Mouse (Mus musculus) heart, postnatal 36 days (tissue): ENCODE measurements around the gene Espl1. TPM values are rescaled to one million over a fixed set of nuclear protein-coding genes. Genes with fewer than 3 reads are reported as not detected.

Experiments
- DNase-seq, 2 experiments: peaks; one replicate each; pipeline ENCODE4 v3.0.0; 2021 to 2022
- intact Hi-C: fragments of 180-260 bp; cut with DNase I; formaldehyde crosslinking; loops from one replicate; pipeline ENCODE4 v1.15.1; 2025
- total RNA-seq, 2 experiments: library from RNA; stranded (reverse); gene quantifications; 2 replicates each; pipeline ENCODE4 v1.2.3; 2021

Gene Espl1
- 1 to 10 TPM; 1.0 to 2.1 TPM for total RNA-seq

GRCm38 (mm10) chr15:102295633-102296367 is at the start of gene Espl1:
Espl1 (plus strand) TSS chr15:102296266.
- DNase-seq: peak; percentile 92 to 93
- intact Hi-C loops: no loop called here

GRCm38 (mm10) chr15:102246866-102247251 is 49.2 kb upstream of the Espl1 start:
- intact Hi-C loops: loop anchor here (5.0 kb wide), 1 partner anchor 270 kb away; the partner anchor contains the start of genes Map3k12 and Tarbp2
- DNase-seq: peak; percentile 93 to 94

- intact Hi-C loops: loop anchor here (2.0 to 5.0 kb wide), 2 partner anchors 31 to 270 kb away; partner anchors contain the start of genes Map3k12, Mfsd5 and Tarbp2
- DNase-seq: peak; percentile 76 to 92
Observed at GRCm38 (mm10) chr15:102247252-102248130, 48.6 kb upstream of the Espl1 start.

- intact Hi-C loops: loop anchor here (2.0 to 5.0 kb wide), 2 partner anchors 31 to 269 kb away; partner anchors contain the start of genes Map3k12, Mfsd5 and Tarbp2
- DNase-seq: no peak
Observed at GRCm38 (mm10) chr15:102248131-102248811, 47.8 kb upstream of the Espl1 start.

- peak in 1 of 2 experiments; percentile 25 for DNase-seq
- intact Hi-C loops: loop anchor here (2.0 to 5.0 kb wide), 2 partner anchors 30 to 268 kb away; partner anchors contain the start of genes Map3k12, Mfsd5 and Tarbp2
Observed at GRCm38 (mm10) chr15:102248812-102249191, 47.3 kb upstream of the Espl1 start.

DNA sequence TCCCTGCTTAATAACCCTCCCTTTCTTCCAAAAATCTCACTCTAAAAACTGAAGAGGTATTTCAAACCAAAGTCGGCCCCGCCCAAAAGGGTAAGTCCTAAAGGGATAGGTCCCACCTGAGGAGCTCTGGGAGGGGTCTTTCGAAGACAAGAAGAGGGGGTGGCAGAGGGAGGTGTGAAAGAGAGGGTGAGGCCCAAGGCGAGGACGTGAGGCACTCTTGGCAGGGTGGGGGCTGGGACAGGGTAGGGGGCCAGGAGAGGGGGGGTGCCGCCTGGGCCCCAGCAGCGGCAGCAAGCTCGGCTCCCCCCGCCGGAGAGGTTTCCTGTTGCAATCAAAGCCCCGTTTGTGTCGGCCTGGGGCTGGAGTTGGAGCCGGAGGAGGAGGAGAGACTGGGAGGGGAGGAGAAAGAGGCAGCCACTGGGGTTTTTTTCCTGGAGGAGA is 46.8 kb upstream of the Espl1 start:
- intact Hi-C loops: loop anchor here (2.0 to 5.0 kb wide), 2 partner anchors 30 to 268 kb away; partner anchors contain the start of genes Map3k12, Mfsd5 and Tarbp2
- peak; percentile 43 for DNase-seq

DNA sequence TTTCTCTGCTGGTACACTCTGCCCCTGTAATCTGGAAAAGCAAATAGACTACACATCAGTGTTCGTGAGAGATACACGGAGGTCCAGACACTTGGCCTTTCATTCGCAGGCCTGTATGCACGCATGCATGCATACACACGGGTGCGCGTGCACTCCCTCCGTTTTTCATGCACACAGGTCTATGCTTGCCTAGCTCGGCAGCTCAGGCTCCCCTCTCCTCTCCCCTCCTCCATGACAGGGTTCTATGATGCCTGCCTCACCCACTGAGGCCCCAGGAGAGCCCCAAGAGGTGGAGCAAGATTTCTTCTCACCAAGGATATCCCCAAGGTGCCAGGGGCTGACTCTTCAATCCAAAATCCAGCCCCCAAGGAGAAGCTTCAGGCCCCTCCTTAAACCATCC is 46.1 kb upstream of the Espl1 start:
- no peak for DNase-seq
- intact Hi-C loops: loop anchor here (2.0 to 5.0 kb wide), 2 partner anchors 29 to 267 kb away; partner anchors contain the start of genes Map3k12, Mfsd5 and Tarbp2

- intact Hi-C loops: no loop called here
- DNase-seq: no peak
Observed at GRCm38 (mm10) chr15:102250521-102250920, 45.5 kb upstream of the Espl1 start.

GRCm38 (mm10) chr15:102255547-102256255 is 40.4 kb upstream of the Espl1 start:
- intact Hi-C loops: no loop called here
- no peak for DNase-seq

DNA sequence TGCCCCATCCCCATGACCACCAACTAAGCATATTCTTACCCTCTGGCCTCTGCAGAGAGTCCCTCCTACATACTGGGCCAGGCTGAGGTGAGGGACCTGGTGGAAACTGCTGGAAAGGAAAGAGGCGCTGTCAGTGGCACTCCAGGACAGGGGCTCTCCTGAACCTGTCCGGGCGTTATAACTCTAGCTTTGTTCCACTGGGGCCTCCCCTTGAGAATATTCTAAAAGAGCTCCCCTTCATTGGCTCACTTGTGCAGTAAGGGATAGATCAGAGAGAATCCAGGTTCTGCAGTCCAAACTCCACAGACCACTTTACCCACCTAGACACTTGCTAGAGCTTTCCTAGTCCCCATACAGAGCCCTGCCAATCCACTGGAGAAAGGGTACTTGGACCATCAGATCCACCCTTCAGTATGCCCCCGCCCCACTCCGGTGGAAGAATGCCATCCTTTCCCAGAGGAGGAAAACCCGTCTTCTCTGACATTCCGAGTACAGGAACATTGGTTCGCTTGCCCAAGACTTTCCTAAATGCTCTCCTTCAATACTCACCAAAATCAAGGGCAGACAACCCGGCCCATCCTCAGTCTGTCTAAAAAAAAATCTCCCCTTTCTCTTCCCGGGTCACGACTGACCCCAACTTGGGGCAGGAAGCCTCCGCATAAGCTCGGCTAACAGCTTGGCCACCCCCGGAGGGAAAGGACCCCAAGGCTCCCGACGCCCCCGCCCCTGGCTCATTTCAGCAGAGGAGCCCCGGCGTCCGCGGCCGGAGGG is 39.5 kb upstream of the Espl1 start:
- intact Hi-C loops: no loop called here
- no peak for DNase-seq

DNA sequence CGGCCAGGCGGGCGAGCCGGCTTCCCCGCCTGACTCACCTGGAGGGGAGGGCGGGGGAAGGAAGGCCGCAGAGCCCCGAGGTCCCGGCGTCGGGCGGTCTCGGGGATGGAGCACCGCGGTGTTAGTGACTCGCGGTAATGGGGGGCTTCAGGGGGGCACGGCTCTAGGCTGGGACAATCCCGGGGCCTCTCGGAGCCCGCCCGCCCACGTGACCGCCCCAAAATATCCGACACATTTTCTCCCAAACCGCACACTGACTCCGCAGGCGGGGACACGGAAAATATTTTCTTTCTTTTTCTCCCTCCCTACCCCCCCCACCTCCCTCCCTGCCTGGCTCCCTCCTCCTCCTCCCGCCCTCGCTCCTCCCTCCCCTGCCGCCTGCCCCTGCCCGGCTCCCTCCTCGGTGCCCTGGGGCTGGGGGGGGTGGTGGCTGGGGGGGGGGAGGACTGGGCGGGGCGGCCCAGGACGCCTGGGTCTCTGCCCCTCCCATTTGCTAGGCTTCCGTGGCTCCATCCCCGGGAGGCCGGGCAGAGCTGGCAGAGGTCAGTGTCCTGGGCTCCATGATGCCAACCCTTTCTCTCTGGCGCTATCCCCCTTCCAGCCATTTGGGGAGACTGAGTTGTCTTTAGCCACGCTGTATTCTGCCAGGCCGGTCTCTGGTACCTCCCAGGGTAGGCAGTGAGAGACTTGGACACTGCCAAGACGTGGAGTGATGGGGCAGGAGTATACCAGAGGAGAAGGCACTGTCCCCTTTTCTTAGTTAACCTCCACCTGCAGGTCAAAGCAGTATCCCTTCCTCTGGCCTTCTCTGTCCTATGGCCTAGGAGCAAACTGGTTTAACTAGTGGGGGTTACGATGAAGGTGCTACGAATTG is 38.6 kb upstream of the Espl1 start, which contains the start of gene Rarg:
Rarg (minus strand) TSS at position 316 of the 874 bp plus-strand sequence.
- intact Hi-C loops: no loop called here
- peak; percentile 53 to 62 for DNase-seq

GRCm38 (mm10) chr15:102258076-102258470 is 38.0 kb upstream of the Espl1 start:
- DNase-seq: peak; percentile 60 to 62
- intact Hi-C loops: no loop called here

DNA sequence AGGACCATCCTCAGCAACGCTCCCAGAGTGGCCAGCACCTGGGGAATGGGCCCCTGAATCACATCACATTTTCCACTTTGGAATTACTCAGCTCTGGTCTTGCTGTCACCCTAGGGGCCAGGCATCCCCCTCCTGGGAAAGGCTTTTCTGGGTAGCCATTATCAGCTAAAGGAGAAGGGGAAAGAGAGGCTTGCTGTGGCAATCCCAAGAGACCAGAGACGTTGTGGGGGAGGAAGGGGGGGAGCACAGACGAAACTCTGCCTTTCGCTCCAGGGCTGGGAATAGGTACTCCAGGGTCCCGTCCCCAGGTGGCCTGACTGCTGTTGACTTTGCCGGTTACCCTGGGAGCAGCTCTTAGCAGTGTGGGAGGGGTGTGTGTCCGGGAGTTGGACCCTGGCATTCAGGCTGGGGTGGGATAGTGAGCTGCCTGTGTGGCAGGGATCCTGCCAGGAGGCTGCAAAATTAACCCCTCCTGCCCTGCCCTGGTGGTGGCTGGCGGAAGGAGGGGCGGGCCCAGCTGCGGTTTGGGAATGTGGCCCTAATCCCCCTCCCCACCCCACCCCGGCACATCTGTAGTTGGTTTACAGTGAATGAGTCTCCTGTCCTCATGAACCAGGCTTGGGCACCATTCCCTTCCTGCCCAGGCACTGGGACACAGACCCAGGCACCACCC is 37.3 kb upstream of the Espl1 start:
- intact Hi-C loops: no loop called here
- DNase-seq: no peak

GRCm38 (mm10) chr15:102262582-102262981 is 33.5 kb upstream of the Espl1 start:
- DNase-seq: no peak
- intact Hi-C loops: no loop called here

DNA sequence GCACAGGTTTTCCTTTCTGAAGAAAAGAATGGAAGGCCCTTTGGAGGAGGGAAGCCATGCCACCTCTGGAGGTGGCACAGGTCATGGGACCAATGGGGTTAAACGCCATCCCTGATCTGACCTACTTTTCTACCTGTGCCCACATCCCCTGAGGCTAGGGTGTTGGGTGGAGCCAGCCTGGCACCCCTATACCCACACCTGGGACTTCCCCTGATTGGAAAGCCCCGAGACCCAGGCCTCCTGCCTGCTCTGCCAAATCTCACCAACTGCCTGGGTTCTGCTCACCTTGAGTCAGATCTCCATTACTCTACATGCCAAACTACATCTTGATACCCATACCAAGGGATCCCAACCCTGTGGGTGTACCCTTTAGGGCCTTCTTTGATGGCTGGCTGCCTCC is 33.0 kb upstream of the Espl1 start:
- intact Hi-C loops: no loop called here
- DNase-seq: no peak

DNA sequence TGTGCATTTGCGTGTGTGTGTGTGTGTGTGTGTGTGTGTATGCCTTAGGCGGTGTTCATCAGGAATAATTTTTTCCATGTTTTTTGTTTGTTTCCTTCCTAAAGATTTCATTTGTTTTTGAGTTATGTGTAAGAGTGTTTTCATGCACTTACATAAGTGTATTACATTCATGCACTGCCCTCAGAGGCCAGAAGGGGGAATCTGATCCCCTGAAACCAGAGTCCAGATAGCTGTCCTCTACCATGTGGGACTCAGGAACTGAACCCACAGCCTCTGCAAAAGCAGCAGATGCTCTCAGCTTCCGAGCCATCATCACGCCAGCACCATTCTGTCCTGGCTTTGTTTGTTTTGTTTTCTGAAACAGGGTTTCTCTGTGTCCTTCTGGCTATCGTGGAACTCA is 30.5 kb upstream of the Espl1 start:
- intact Hi-C loops: no loop called here
- no peak for DNase-seq

DNA sequence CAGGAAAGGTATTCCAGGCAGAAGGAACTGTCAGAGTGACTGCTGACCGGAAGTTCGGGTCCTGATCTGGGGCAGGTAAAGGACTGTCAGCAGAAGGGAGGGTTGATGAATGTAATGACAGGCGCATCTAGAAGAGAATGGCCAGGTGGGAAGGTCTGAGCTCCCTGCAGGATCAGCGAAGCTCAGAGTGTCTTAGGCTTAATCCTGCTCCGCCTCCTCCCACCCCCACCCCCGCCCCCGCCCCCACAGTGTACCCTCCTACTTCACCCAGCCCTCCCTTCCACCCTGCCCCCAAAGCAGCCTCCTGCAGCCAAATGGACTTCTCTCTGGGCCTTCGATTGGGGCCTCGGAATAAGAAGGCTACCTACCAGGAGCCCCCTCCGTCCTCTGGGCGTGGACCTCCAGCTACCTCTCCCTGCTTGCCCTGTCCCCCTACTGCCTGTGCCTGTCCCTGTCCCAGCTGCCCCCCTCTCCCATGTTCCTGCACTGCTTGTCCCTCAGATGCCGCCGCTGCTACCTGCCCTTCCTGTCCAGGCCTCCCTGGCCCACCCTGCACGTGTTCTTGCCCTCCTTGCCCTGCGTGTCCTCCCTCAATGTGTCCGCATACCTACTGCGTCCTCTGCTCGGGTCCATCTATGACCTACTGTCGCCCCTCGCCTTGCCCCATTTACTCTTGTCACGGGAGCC is 25.6 kb upstream of the Espl1 start, which contains the start of gene Gm9918:
Gm9918 (plus strand) TSS at position 290 of the 687 bp plus-strand sequence.
- DNase-seq: no peak
- intact Hi-C loops: no loop called here
